Mouse (Mus musculus) testis, adult 2 months (tissue): ENCODE results near the gene Syngr1.

ENCODE experiments used
- CTCF ChIP-seq: fragments of 200-500 bp; IDR thresholded peaks from 2 replicates; pipeline ENCODE4 v1.5.1; 2012; ENCODE audit warnings: low read depth, mild to moderate bottlenecking, inconsistent platforms, low read length, moderate library complexity; ENCODE audit not compliant: control insufficient read depth, insufficient read depth, insufficient replicate concordance
- POLR2A ChIP-seq: fragments of 200-500 bp; IDR thresholded peaks from 2 replicates; pipeline ENCODE4 v1.6.1; 2012; ENCODE audit warnings: low read depth, mild to moderate bottlenecking, inconsistent platforms, low read length, moderate library complexity; ENCODE audit not compliant: control insufficient read depth

GRCm38 (mm10) chr15:80160726-80161125 is 69.6 kb downstream of the Syngr1 start:
- no peak for TF ChIP-seq POLR2A
- no peak for TF ChIP-seq CTCF
